Comparison of ENCODE assay signal across 15 mouse cellular contexts in the genomic region with DNA sequence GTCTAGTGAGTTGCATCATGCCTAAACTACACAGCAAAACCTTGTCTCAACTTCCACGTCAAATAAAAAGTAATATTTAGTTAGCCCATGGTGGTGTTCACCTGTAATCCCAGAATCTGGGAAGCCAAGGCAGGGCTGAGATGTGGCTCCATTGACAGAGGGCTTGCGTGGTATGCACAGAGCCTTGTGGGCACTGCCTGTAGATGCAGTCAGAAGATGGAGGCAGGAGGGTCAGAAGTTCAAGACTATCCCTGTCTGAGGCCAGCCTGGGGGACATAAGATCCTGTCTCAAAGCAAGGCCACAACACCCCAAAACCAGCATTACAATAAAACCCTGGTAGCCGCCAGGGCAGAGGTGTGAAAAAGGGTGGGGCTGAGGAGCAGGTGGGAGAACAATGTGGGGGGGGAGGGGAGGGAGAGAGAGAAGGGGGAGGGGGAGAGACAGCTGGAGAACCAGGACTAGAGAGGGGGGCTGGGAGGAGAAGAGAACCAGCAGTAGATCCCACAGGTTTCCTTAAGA. TPM values are rescaled to one million over a fixed set of nuclear protein-coding genes. Genes with fewer than 3 reads are reported as not detected.
"Had no signal": no experiment of that assay in that cellular context is flagged by ENCODE, and none has a peak within 500 bp of the region (broad histone marks: within the 10 kb centered on the region; RNA-seq: fewer than 3 reads in every experiment).

No protein-coding gene starts in this region.

- H3K4me3 ChIP-seq: left cerebral cortex, adult 2 months; limb, embryonic 15.5 days; liver, embryonic 12.5 days; lung, embryonic 15.5 days; megakaryocyte, embryonic 14.5 days; midbrain, embryonic 12.5 days; stomach, embryonic 15.5 days had no signal

- H3K27ac ChIP-seq: kidney, postnatal 0 days; left cerebral cortex, adult 2 months; limb, embryonic 15.5 days; liver, embryonic 12.5 days; lung, embryonic 15.5 days; macrophage; midbrain, embryonic 12.5 days; stomach, embryonic 15.5 days had no signal

- H3K36me3 ChIP-seq: limb, embryonic 15.5 days; liver, embryonic 12.5 days; lung, embryonic 15.5 days; midbrain, embryonic 12.5 days; stomach, embryonic 15.5 days had no signal

- DNase-seq: kidney, adult 9 months; kidney, postnatal 36 days; lung, postnatal 14 days had no signal

- H3K27me3 ChIP-seq: limb, embryonic 15.5 days; lung, embryonic 15.5 days; megakaryocyte, embryonic 14.5 days; stomach, embryonic 15.5 days had no signal

RNA-seq across cellular contexts. Expression of a gene that starts 9.3 kb away (rescaled TPM):
- total RNA-seq: neutrophil, adult 5-6 weeks had no signal
- polyA plus RNA-seq: liver, embryonic 16.5 days; macrophage; spleen, adult 2 months had no signal
